Mouse (Mus musculus) embryonic facial prominence, embryonic 12.5 days (tissue): ENCODE results near the gene Dock2. TPM values are rescaled to one million over a fixed set of nuclear protein-coding genes. Genes with fewer than 3 reads are reported as not detected.

Experiments used
- ATAC-seq: fragments of 200-750 bp; cut with Nextera tagmentation; 2 replicates; pipeline ENCODE4 v1.8.0; 2017; ENCODE audit not compliant: insufficient number of reproducible peaks, insufficient read depth, low FRiP score, low TSS enrichment
- H3K27ac ChIP-seq: fragments of 300-500 bp; sonication (generic); 2 replicates; pipeline ENCODE4 v1.5.1; 2016; ENCODE audit warnings: mild to moderate bottlenecking
- H3K27me3 ChIP-seq: fragments of 300-500 bp; sonication (generic); 2 replicates; pipeline ENCODE4 v1.6.1; 2016; ENCODE audit warnings: mild to moderate bottlenecking, moderate library complexity
- H3K36me3 ChIP-seq: fragments of 300-500 bp; sonication (generic); 2 replicates; pipeline ENCODE4 v1.6.1; 2016; ENCODE audit warnings: mild to moderate bottlenecking
- H3K4me1 ChIP-seq: fragments of 300-500 bp; sonication (generic); 2 replicates; pipeline ENCODE4 v1.6.1; 2016
- H3K4me2 ChIP-seq: fragments of 300-500 bp; sonication (generic); replicated peaks from 2 replicates; pipeline ENCODE4 v1.6.1; 2016; ENCODE audit warnings: mild to moderate bottlenecking, moderate library complexity
- H3K4me3 ChIP-seq: fragments of 300-500 bp; sonication (generic); 2 replicates; pipeline ENCODE4 v1.5.1; 2016; ENCODE audit warnings: mild to moderate bottlenecking
- H3K9ac ChIP-seq: fragments of 300-500 bp; sonication (generic); 2 replicates; pipeline ENCODE4 v1.6.1; 2016; ENCODE audit warnings: mild to moderate bottlenecking, moderate library complexity
- H3K9me3 ChIP-seq: fragments of 300-500 bp; sonication (generic); 2 replicates; pipeline ENCODE4 v1.6.1; 2016; ENCODE audit warnings: mild to moderate bottlenecking, moderate library complexity
- WGBS: fragments of 180-500 bp; shearing (Covaris S2); methylation state at CpG from one replicate; pipeline ENCODE4 v1.1.7; 2016; 5-methylcytosine and 5-hydroxymethylcytosine counted together
- polyA plus RNA-seq: library from polyadenylated mRNA; unstranded; fragments of >200 nt; fragmentation: Nextera tagmentation; extraction: Ambion mirVana; gene quantifications from 2 replicates; pipeline ENCODE4 v1.2.1, GENCODE M21; 2016

Dock2 gene
- polyA plus RNA-seq, 1 experiment from 2014 or later = 0.91 TPM

- H3K36me3 ChIP-seq = no peaks in the 10 kb centered on the region
- H3K27me3 ChIP-seq = no peaks in the 10 kb centered on the region
- no peak overlapping the region for H3K4me3 ChIP-seq
- no peak overlapping the region for H3K27ac ChIP-seq
- H3K4me2 ChIP-seq = no peak overlapping the region
- no peak for ATAC-seq
- no peaks in the 10 kb centered on the region for H3K9me3 ChIP-seq
- H3K9ac ChIP-seq = no peak overlapping the region
- 76% methylated on average over 2 of the region's 2 CpGs for WGBS
- H3K4me1 ChIP-seq = peaks cover 8% of the 10 kb centered on the region; the same call in 1 of the 2 replicates
Observed at GRCm38 (mm10) chr11:34178752-34179151, 604.9 kb downstream of the Dock2 start.

Other genes with a start within 250 kb of the Dock2 start
- gene Spdl1, start 49.7 kb upstream of the Dock2 start, polyA plus RNA-seq = 23.9 and 24.6 TPM in 2 replicates